Mouse (Mus musculus) cerebellum, adult 8-10 months (tissue): ENCODE results near the gene Gpatch4.

ENCODE experiments used
- DNase-seq: peaks from one replicate; pipeline ENCODE4 v3.0.0; 2022

Gpatch4 gene

GRCm38 (mm10) chr3:88033506-88033905 lies 9.4 kb upstream of the Gpatch4 start:
- DNase-seq = no peak

GRCm38 (mm10) chr3:88035561-88036293 lies 7.2 kb upstream of the Gpatch4 start:
- DNase-seq = no peak

GRCm38 (mm10) chr3:88049532-88049931 lies 6.6 kb downstream of the Gpatch4 start:
- DNase-seq = no peak

- DNase-seq = no peak
Measured at GRCm38 (mm10) chr3:88057030-88057429, 14.1 kb downstream of the Gpatch4 start.

GRCm38 (mm10) chr3:88057902-88058696 lies 15.2 kb downstream of the Gpatch4 start, which contains the start of gene Naxe:
Naxe (minus strand) TSS chr3:88058495.
- peak; percentile 80 for DNase-seq

GRCm38 (mm10) chr3:88068386-88068785 lies 25.5 kb downstream of the Gpatch4 start:
- no peak for DNase-seq

GRCm38 (mm10) chr3:88071783-88072182 lies 28.9 kb downstream of the Gpatch4 start:
- peak; percentile 92 for DNase-seq

GRCm38 (mm10) chr3:88073631-88074030 lies 30.7 kb downstream of the Gpatch4 start:
- DNase-seq = no peak

GRCm38 (mm10) chr3:88074351-88074750 lies 31.4 kb downstream of the Gpatch4 start:
- DNase-seq = no peak

GRCm38 (mm10) chr3:88074766-88075165 lies 31.9 kb downstream of the Gpatch4 start:
- DNase-seq = no peak

GRCm38 (mm10) chr3:88077441-88077840 lies 34.5 kb downstream of the Gpatch4 start:
- no peak for DNase-seq

GRCm38 (mm10) chr3:88078204-88078603 lies 35.3 kb downstream of the Gpatch4 start, which contains the start of gene Ttc24:
Ttc24 (minus strand) TSS chr3:88078304.
- DNase-seq = no peak

- peak; percentile 84 for DNase-seq
Measured at GRCm38 (mm10) chr3:88081345-88082223, 38.7 kb downstream of the Gpatch4 start, which contains the start of gene Iqgap3. Iqgap3 (plus strand) TSS chr3:88081971.

GRCm38 (mm10) chr3:88082224-88082618 lies 39.3 kb downstream of the Gpatch4 start:
- DNase-seq = no peak

GRCm38 (mm10) chr3:88082663-88083062 lies 39.8 kb downstream of the Gpatch4 start:
- no peak for DNase-seq

GRCm38 (mm10) chr3:88084001-88084400 lies 41.1 kb downstream of the Gpatch4 start:
- no peak for DNase-seq

GRCm38 (mm10) chr3:88085459-88085858 lies 42.6 kb downstream of the Gpatch4 start:
- DNase-seq = no peak

- peak; percentile 37 for DNase-seq
Measured at GRCm38 (mm10) chr3:88087688-88088087, 44.8 kb downstream of the Gpatch4 start.

GRCm38 (mm10) chr3:88090106-88090505 lies 47.2 kb downstream of the Gpatch4 start:
- DNase-seq = no peak

- DNase-seq = no peak
Measured at GRCm38 (mm10) chr3:88090616-88091015, 47.7 kb downstream of the Gpatch4 start.

- no peak for DNase-seq
Measured at GRCm38 (mm10) chr3:88094126-88094525, 51.2 kb downstream of the Gpatch4 start.

GRCm38 (mm10) chr3:88097666-88098065 lies 54.8 kb downstream of the Gpatch4 start:
- DNase-seq = no peak

- DNase-seq = no peak
Measured at GRCm38 (mm10) chr3:88100251-88100650, 57.3 kb downstream of the Gpatch4 start.
